Mouse (Mus musculus): Measurements from ENCODE around the gene Map4k5. TPM values are rescaled to one million over a fixed set of nuclear protein-coding genes. Genes with fewer than 3 reads are reported as not detected.

Gene Map4k5
- polyA plus RNA-seq (2014; fragmentation: Nextera tagmentation; extraction: Ambion mirVana), result 22.3 and 45.1 TPM in 2 replicates

DNA sequence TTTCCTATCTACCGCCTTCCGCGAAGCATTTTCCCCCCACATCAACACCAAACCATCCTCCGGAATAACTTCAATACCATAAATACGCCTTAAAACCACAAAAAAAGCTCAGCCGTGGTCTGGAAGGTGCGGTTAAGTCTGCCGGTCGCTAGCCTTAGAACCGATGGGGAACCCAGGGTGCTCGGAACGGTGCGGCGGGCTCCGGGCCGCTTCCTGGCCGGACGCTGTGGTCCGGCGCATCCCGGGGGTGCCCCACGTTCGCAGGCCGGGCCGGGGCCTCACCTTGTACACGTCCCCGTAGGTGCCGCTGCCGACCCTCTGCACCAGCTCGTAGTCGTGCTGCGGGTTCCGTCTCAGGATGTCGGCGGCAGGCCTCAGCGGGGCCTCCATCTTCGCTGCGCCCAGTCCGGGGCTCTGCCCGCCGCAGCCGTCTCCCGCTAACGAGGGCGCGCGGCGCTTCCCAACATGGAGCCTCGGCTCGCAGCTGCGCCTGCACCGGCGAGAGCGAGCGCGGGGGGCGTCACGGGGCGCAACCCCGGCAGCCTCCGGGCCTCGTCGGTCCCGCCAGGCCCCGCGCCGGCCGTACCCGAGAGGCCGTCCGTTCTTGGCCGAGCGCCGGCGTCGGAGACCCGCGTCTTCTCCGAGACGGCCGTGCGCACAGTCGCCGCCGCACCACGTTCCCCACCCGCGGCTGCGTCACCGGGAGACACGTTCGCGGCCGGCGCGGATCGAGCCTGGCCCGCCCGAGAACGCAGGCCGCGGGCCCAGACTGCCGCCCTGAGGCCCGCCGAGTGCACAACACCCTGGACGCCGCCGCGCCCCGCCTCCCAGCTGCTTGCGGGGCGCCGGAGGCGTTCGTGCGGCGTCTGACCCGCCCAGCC, at the start of gene Map4k5, which contains the start of gene Atl1:
TSS of gene Map4k5 (minus strand) at position 830 of the 881 bp plus-strand sequence.
TSS of gene Atl1 (plus strand) at position 244 of the 881 bp plus-strand sequence.
- Histone ChIP-seq H3K36me3 (ENCODE audit: control insufficient read depth, insufficient read depth, low read length) (no peaks in the 10 kb centered on the region), H3K27ac (ENCODE audit: low read depth, low read length) (peak within 1 kb of the TSS; percentile 93), H3K27me3 (ENCODE audit: control insufficient read depth, insufficient read depth, low read length) (no peaks in the 10 kb centered on the region), H3K4me2 (replicated peaks; ENCODE audit: low read depth, low read length) (peak within 1 kb of the TSS; percentile 71), H3K9ac (ENCODE audit: low read depth, low read length) (peak within 1 kb of the TSS; percentile 96), H3K9me3 (ENCODE audit: control insufficient read depth, low read length) (no peaks in the 10 kb centered on the region), H3K4me3 (ENCODE audit: low read length) (peak within 1 kb of the TSS; percentile 91), H3K4me1 (ENCODE audit: control insufficient read depth, insufficient read depth, low read length) (peaks cover 22% of the 10 kb centered on the region)
- ATAC-seq (ENCODE audit: low FRiP score, low TSS enrichment), result peak; percentile 95
- WGBS, result under 1% methylated on average over 94 of the region's 118 CpGs

DNA sequence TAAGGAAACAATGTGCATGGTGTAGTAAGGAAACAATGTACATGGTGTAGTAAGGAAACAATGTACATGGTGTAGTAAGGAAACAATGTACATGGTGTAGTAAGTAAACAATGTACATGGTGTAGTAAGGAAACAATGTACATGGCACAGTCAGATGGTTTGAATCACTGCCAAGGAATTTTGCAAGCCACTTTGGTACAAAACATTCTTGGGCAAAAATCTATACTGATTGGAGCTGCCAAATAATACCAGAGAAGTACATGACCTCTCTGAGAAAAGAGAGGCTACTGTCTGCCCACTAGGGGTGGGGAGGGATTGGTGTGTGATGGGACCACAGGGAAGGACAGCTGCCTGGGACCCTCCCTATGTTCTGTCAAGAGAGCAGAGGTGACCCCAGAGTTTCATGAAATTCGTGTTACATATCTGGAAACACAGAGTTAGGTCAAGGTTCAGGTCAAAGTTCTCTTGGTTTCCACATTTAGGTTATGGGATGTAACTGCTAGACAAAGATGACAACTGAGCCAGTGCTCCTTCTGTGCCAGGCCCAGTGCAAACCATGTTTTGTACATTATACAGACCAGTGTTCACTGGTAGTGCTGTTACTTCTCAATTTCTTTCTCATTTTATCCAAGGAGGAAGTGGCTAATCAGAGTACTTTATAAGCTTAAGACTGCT, 48.8 kb upstream of the Map4k5 start:
- no peak overlapping the region for H3K4me3 ChIP-seq (ENCODE audit: low read length)
- H3K9ac ChIP-seq (ENCODE audit: low read depth, low read length), result no peak overlapping the region
- H3K27ac ChIP-seq (ENCODE audit: low read depth, low read length), result no peak overlapping the region
- WGBS, result 50% methylated on average over 1 of the region's 1 CpGs
- ATAC-seq (ENCODE audit: low FRiP score, low TSS enrichment), result no peak
- no peaks in the 10 kb centered on the region for H3K36me3 ChIP-seq (ENCODE audit: control insufficient read depth, insufficient read depth, low read length)
- no peaks in the 10 kb centered on the region for H3K4me1 ChIP-seq (ENCODE audit: control insufficient read depth, insufficient read depth, low read length)
- H3K27me3 ChIP-seq (ENCODE audit: control insufficient read depth, insufficient read depth, low read length), result no peaks in the 10 kb centered on the region
- H3K4me2 ChIP-seq (replicated peaks; ENCODE audit: low read depth, low read length), result no peak overlapping the region
- H3K9me3 ChIP-seq (ENCODE audit: control insufficient read depth, low read length), result no peaks in the 10 kb centered on the region

DNA sequence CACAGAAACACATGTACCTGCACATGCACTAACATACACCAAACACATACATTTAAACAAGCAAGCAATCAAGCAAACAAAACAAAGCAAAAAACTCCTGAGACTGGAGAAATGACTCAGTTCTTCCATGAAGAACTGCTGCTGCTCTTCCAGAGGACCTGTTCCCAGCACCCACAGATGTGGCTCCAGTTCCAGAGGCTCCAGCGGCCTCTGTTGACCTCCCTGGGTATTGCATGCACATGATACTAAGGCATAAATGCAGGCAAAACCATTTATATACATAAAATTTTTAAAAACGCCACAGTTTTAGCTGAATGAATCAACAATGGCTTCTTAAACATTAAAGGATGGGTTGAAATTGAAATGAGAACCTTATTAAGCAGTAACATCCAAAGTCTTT, 46.3 kb upstream of the Map4k5 start:
- WGBS, result 67% methylated on average over 2 of the region's 2 CpGs
- Histone ChIP-seq H3K9ac (ENCODE audit: low read depth, low read length) (no peak overlapping the region), H3K4me1 (ENCODE audit: control insufficient read depth, insufficient read depth, low read length) (no peaks in the 10 kb centered on the region), H3K4me3 (ENCODE audit: low read length) (no peak overlapping the region), H3K36me3 (ENCODE audit: control insufficient read depth, insufficient read depth, low read length) (no peaks in the 10 kb centered on the region), H3K9me3 (ENCODE audit: control insufficient read depth, low read length) (no peaks in the 10 kb centered on the region), H3K27ac (ENCODE audit: low read depth, low read length) (no peak overlapping the region), H3K27me3 (ENCODE audit: control insufficient read depth, insufficient read depth, low read length) (no peaks in the 10 kb centered on the region), H3K4me2 (replicated peaks; ENCODE audit: low read depth, low read length) (no peak overlapping the region)
- ATAC-seq (ENCODE audit: low FRiP score, low TSS enrichment), result no peak

DNA sequence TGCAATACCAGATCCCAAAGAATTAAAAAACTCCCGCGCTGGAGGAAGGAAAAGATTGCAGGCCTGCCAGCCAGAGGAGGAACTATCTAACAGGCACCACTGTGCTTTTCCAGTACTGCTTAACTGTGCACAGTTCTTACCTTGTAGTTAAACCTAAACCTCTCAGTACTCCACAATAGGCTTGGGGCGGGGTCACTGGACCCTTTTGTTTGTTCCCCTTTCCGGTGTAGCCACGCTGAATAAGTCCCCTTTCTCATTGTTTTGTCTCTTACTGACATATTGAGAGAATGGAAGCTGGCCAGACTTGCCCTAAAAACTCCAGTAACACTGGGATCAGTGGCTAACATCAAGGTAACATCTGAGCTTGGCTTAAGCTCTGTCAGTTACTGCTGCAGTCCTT, 44.7 kb upstream of the Map4k5 start:
- ATAC-seq (ENCODE audit: low FRiP score, low TSS enrichment), result no peak
- no peaks in the 10 kb centered on the region for H3K4me1 ChIP-seq (ENCODE audit: control insufficient read depth, insufficient read depth, low read length)

DNA sequence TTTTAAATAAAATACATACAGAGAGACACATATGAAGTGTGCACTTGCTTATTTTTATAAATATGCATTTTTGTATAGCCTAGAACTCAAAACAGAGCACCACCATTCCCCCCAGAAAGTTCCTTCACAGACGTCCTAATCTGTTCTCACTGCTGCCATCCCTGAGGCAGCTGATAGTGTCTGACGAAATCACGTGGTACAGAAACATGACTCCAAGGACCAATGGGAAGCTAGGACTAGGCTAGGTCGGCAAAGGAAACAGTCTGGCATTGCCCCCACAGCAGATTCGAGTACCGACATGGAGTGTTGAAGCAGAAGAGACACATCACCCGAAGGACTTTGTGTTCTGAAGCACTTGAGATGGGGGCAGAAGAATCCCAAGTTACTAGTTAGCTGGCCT, 33.7 kb upstream of the Map4k5 start:
- Histone ChIP-seq H3K4me3 (ENCODE audit: low read length) (no peak overlapping the region), H3K36me3 (ENCODE audit: control insufficient read depth, insufficient read depth, low read length) (no peaks in the 10 kb centered on the region), H3K4me1 (ENCODE audit: control insufficient read depth, insufficient read depth, low read length) (no peaks in the 10 kb centered on the region), H3K27ac (ENCODE audit: low read depth, low read length) (no peak overlapping the region), H3K9me3 (ENCODE audit: control insufficient read depth, low read length) (no peaks in the 10 kb centered on the region), H3K9ac (ENCODE audit: low read depth, low read length) (no peak overlapping the region), H3K4me2 (replicated peaks; ENCODE audit: low read depth, low read length) (no peak overlapping the region), H3K27me3 (ENCODE audit: control insufficient read depth, insufficient read depth, low read length) (no peaks in the 10 kb centered on the region)
- no peak for ATAC-seq (ENCODE audit: low FRiP score, low TSS enrichment)
- 58% methylated on average over 7 of the region's 7 CpGs for WGBS

More for the DNA sequence above, 44.7 kb upstream of the Map4k5 start:
- no peaks in the 10 kb centered on the region for H3K27me3 ChIP-seq (ENCODE audit: control insufficient read depth, insufficient read depth, low read length)
- no peak overlapping the region for H3K27ac ChIP-seq (ENCODE audit: low read depth, low read length)
- H3K9ac ChIP-seq (ENCODE audit: low read depth, low read length), result no peak overlapping the region
- H3K9me3 ChIP-seq (ENCODE audit: control insufficient read depth, low read length), result no peaks in the 10 kb centered on the region
- no peaks in the 10 kb centered on the region for H3K36me3 ChIP-seq (ENCODE audit: control insufficient read depth, insufficient read depth, low read length)
- H3K4me3 ChIP-seq (ENCODE audit: low read length), result no peak overlapping the region
- 90% methylated on average over 5 of the region's 5 CpGs for WGBS
- no peak overlapping the region for H3K4me2 ChIP-seq (replicated peaks; ENCODE audit: low read depth, low read length)

GRCm38 (mm10) chr12:69924012-69924411, 31.0 kb upstream of the Map4k5 start:
- Histone ChIP-seq H3K36me3 (ENCODE audit: control insufficient read depth, insufficient read depth, low read length) (no peaks in the 10 kb centered on the region), H3K27ac (ENCODE audit: low read depth, low read length) (no peak overlapping the region), H3K4me3 (ENCODE audit: low read length) (no peak overlapping the region), H3K9me3 (ENCODE audit: control insufficient read depth, low read length) (no peaks in the 10 kb centered on the region), H3K27me3 (ENCODE audit: control insufficient read depth, insufficient read depth, low read length) (no peaks in the 10 kb centered on the region), H3K9ac (ENCODE audit: low read depth, low read length) (no peak overlapping the region), H3K4me2 (replicated peaks; ENCODE audit: low read depth, low read length) (no peak overlapping the region), H3K4me1 (ENCODE audit: control insufficient read depth, insufficient read depth, low read length) (no peaks in the 10 kb centered on the region)
- peak; percentile 60; the same call in 1 of the 2 replicates for ATAC-seq (ENCODE audit: low FRiP score, low TSS enrichment)
- WGBS, result 15% methylated on average over 5 of the region's 5 CpGs

GRCm38 (mm10) chr12:69923603-69924002, 30.6 kb upstream of the Map4k5 start:
- Histone ChIP-seq H3K4me2 (replicated peaks; ENCODE audit: low read depth, low read length) (no peak overlapping the region), H3K36me3 (ENCODE audit: control insufficient read depth, insufficient read depth, low read length) (no peaks in the 10 kb centered on the region), H3K4me3 (ENCODE audit: low read length) (no peak overlapping the region), H3K27ac (ENCODE audit: low read depth, low read length) (no peak overlapping the region), H3K9ac (ENCODE audit: low read depth, low read length) (no peak overlapping the region), H3K27me3 (ENCODE audit: control insufficient read depth, insufficient read depth, low read length) (no peaks in the 10 kb centered on the region), H3K4me1 (ENCODE audit: control insufficient read depth, insufficient read depth, low read length) (no peaks in the 10 kb centered on the region), H3K9me3 (ENCODE audit: control insufficient read depth, low read length) (no peaks in the 10 kb centered on the region)
- ATAC-seq (ENCODE audit: low FRiP score, low TSS enrichment), result no peak
- 71% methylated on average over 3 of the region's 3 CpGs for WGBS

DNA sequence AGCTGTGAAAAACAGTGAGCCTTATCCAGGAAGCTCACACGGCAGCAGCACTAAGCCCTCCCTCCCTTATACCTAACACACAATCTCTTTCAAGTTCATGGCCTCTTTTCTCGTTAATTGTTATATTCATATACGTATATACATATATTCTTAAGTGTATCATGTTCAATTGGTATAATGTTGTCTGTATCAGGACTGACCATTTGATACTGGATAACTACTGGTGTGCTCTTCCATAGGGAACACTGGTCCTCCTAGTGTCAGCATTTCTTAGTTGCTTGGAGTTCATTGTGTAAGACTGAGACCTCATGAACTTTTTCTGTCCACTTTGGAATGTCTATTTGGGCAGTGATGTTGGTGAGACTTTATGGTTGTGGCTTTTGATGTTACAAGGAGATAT, 30.1 kb upstream of the Map4k5 start:
- H3K27ac ChIP-seq (ENCODE audit: low read depth, low read length), result no peak overlapping the region
- 85% methylated on average over 3 of the region's 3 CpGs for WGBS
- H3K9ac ChIP-seq (ENCODE audit: low read depth, low read length), result no peak overlapping the region
- no peak overlapping the region for H3K4me3 ChIP-seq (ENCODE audit: low read length)
- no peaks in the 10 kb centered on the region for H3K9me3 ChIP-seq (ENCODE audit: control insufficient read depth, low read length)
- H3K36me3 ChIP-seq (ENCODE audit: control insufficient read depth, insufficient read depth, low read length), result no peaks in the 10 kb centered on the region
- no peaks in the 10 kb centered on the region for H3K27me3 ChIP-seq (ENCODE audit: control insufficient read depth, insufficient read depth, low read length)
- no peak for ATAC-seq (ENCODE audit: low FRiP score, low TSS enrichment)
- H3K4me1 ChIP-seq (ENCODE audit: control insufficient read depth, insufficient read depth, low read length), result no peaks in the 10 kb centered on the region
- H3K4me2 ChIP-seq (replicated peaks; ENCODE audit: low read depth, low read length), result no peak overlapping the region

DNA sequence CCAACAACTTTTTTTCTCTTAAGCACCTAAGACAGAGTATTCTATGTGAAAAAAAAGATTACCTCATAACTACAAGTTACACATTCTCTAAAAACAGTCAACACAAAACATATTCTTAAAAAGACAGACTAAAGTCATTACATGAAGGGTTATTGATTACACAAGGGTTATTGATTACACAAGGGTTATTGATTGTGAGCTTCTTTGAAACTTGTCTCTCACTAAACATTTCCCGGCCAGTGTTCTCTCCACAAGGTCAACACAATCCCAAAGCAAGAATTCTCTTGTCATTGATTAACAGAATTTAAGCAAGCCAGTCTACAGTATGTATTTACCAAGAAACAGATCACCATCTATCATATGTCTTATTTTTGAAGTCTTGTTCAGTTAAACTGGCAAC, 29.1 kb upstream of the Map4k5 start:
- 74% methylated on average over 1 of the region's 1 CpGs for WGBS
- Histone ChIP-seq H3K9ac (ENCODE audit: low read depth, low read length) (no peak overlapping the region), H3K4me3 (ENCODE audit: low read length) (no peak overlapping the region), H3K4me1 (ENCODE audit: control insufficient read depth, insufficient read depth, low read length) (no peaks in the 10 kb centered on the region), H3K27me3 (ENCODE audit: control insufficient read depth, insufficient read depth, low read length) (no peaks in the 10 kb centered on the region), H3K36me3 (ENCODE audit: control insufficient read depth, insufficient read depth, low read length) (no peaks in the 10 kb centered on the region), H3K9me3 (ENCODE audit: control insufficient read depth, low read length) (no peaks in the 10 kb centered on the region), H3K4me2 (replicated peaks; ENCODE audit: low read depth, low read length) (no peak overlapping the region), H3K27ac (ENCODE audit: low read depth, low read length) (no peak overlapping the region)
- ATAC-seq (ENCODE audit: low FRiP score, low TSS enrichment), result no peak

Measured in kidney, embryonic 14.5 days (tissue).